Mouse (Mus musculus) embryonic facial prominence, embryonic 13.5 days (tissue): ENCODE results near the gene Bicral. TPM values are rescaled to one million over a fixed set of nuclear protein-coding genes. Genes with fewer than 3 reads are reported as not detected.
A peak's percentile ranks its signal among the peaks of the same experiment; 100 is the strongest.

Experiments used
- ATAC-seq: fragments of 200-750 bp; cut with Nextera tagmentation; 2 replicates; pipeline ENCODE4 v1.8.0; 2017; ENCODE audit warnings: low read depth; ENCODE audit not compliant: insufficient number of reproducible peaks, insufficient read depth, low FRiP score, low TSS enrichment
- H3K27ac ChIP-seq: fragments of 300-500 bp; sonication (generic); 2 replicates; pipeline ENCODE4 v1.5.1; 2015; ENCODE audit warnings: moderate library complexity, mild to moderate bottlenecking, inconsistent platforms
- H3K27me3 ChIP-seq: fragments of 300-500 bp; sonication (generic); 2 replicates; pipeline ENCODE4 v1.6.1; 2015; ENCODE audit warnings: mild to moderate bottlenecking, inconsistent platforms
- H3K36me3 ChIP-seq: fragments of 300-500 bp; sonication (generic); 2 replicates; pipeline ENCODE4 v1.6.1; 2015; ENCODE audit warnings: mild to moderate bottlenecking, inconsistent platforms
- H3K4me1 ChIP-seq: fragments of 300-500 bp; sonication (generic); 2 replicates; pipeline ENCODE4 v1.6.1; 2015; ENCODE audit warnings: inconsistent platforms
- H3K4me2 ChIP-seq: fragments of 300-500 bp; sonication (generic); 2 replicates; pipeline ENCODE4 v1.6.1; 2015; ENCODE audit warnings: moderate library complexity, mild to moderate bottlenecking, inconsistent platforms
- H3K4me3 ChIP-seq: fragments of 300-500 bp; sonication (generic); 2 replicates; pipeline ENCODE4 v1.5.1; 2015; ENCODE audit warnings: mild to moderate bottlenecking, inconsistent platforms
- H3K9ac ChIP-seq: fragments of 300-500 bp; sonication (generic); 2 replicates; pipeline ENCODE4 v1.6.1; 2015; ENCODE audit warnings: mild to moderate bottlenecking, inconsistent platforms
- H3K9me3 ChIP-seq: fragments of 300-500 bp; sonication (generic); 2 replicates; pipeline ENCODE4 v1.6.1; 2016; ENCODE audit warnings: inconsistent platforms
- WGBS: fragments of 180-500 bp; shearing (Covaris S2); methylation state at CpG from one replicate; pipeline ENCODE4 v1.1.7; 2015; ENCODE audit warnings: mixed read lengths; 5-methylcytosine and 5-hydroxymethylcytosine counted together
- polyA plus RNA-seq: library from polyadenylated mRNA; unstranded; fragments of >200 nt; fragmentation: Nextera tagmentation; extraction: Ambion mirVana; gene quantifications from 2 replicates; pipeline ENCODE4 v1.2.1, GENCODE M21; 2015

Gene Bicral
- polyA plus RNA-seq, 1 experiment from 2014 or later, result 4.4 TPM

DNA sequence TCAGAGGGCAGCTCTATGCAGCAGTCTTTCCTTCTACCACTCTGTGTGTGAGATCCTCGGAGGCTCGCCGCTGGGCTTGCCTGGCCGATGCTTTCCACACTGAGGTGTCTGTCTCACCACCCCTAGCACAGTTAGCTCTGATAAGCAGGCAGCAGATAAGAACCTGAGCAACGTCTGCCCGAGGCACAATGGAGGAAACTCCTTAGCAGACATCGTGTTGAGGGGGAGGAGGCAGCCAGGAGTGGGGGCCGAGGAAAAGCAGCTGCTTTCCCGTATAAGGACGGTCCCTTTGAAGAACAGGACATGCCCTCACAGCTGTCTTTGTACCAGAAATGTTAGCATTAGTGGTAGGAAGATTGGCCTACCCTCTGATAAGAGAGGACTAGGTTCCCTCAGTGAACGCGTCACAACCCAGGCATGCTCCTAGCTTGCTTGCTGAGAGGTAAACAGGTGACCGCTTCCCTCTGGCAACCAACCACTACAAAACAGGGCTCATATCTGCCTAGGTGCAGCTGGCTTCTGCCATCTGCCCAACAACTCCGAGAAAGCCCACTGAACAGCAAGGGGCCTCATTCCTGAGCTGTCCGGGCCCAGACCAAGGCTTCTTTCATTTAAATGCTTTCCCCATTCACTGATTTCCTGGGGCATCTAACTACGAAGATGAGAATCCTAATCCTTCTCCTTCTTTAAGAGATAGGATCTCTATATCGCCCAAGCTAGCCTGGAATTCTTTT lies 27.8 kb upstream of the Bicral start:
- H3K36me3 ChIP-seq, result no peaks in the 10 kb centered on the region
- H3K27ac ChIP-seq, result no peak overlapping the region; the same call in 1 of the 2 replicates
- WGBS, result 48% methylated on average over 17 of the region's 17 CpGs
- peaks cover 15% of the 10 kb centered on the region for H3K4me1 ChIP-seq
- peak overlapping the region; percentile 55; the same call in 1 of the 2 replicates for H3K9ac ChIP-seq
- ATAC-seq, result no peak
- H3K4me2 ChIP-seq, result no peak overlapping the region
- no peak overlapping the region for H3K4me3 ChIP-seq
- no peaks in the 10 kb centered on the region for H3K27me3 ChIP-seq
- no peaks in the 10 kb centered on the region for H3K9me3 ChIP-seq

GRCm38 (mm10) chr17:46885218-46885909 lies 27.1 kb upstream of the Bicral start:
- Histone ChIP-seq H3K36me3 (no peaks in the 10 kb centered on the region), H3K27me3 (no peaks in the 10 kb centered on the region), H3K27ac (no peak overlapping the region; the same call in 1 of the 2 replicates), H3K9ac (0 out of 2 replicates have a peak overlapping the region, but pooled peaks have one; percentile 55), H3K4me3 (no peak overlapping the region), H3K4me1 (peaks cover 15% of the 10 kb centered on the region), H3K9me3 (no peaks in the 10 kb centered on the region), H3K4me2 (no peak overlapping the region)
- WGBS, result 80% methylated on average over 11 of the region's 11 CpGs
- no peak for ATAC-seq

DNA sequence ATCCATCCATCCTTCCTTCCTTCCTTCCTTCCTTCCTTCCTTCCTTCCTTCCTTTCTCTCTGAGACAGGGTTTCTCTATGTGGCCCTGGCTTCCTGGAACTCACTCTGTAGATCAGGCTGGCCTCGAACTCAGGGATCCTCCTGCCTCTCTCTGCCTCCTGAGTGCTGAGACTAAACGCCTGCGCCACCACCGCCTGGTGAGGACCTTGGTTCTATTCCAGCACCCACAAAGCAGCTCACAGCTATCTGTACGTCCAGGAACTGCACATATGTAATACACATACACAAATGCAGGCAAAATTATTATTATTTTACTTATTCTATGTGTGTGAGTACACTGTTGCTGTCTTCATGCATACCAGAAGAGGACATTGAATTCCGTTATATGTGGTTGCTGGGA lies 26.5 kb upstream of the Bicral start:
- no peak overlapping the region for H3K4me2 ChIP-seq
- no peak overlapping the region for H3K4me3 ChIP-seq
- H3K4me1 ChIP-seq, result peaks cover 20% of the 10 kb centered on the region
- WGBS, result 92% methylated on average over 6 of the region's 6 CpGs
- H3K9me3 ChIP-seq, result no peaks in the 10 kb centered on the region
- H3K27me3 ChIP-seq, result no peaks in the 10 kb centered on the region
- no peak for ATAC-seq
- H3K27ac ChIP-seq, result no peak overlapping the region
- no peaks in the 10 kb centered on the region for H3K36me3 ChIP-seq
- H3K9ac ChIP-seq, result no peak overlapping the region

GRCm38 (mm10) chr17:46883107-46883506 lies 24.8 kb upstream of the Bicral start:
- Histone ChIP-seq H3K4me2 (no peak overlapping the region), H3K9ac (no peak overlapping the region), H3K4me1 (peaks cover 18% of the 10 kb centered on the region), H3K36me3 (no peaks in the 10 kb centered on the region), H3K9me3 (no peaks in the 10 kb centered on the region), H3K27ac (no peak overlapping the region), H3K4me3 (no peak overlapping the region), H3K27me3 (no peaks in the 10 kb centered on the region)
- 89% methylated on average over 9 of the region's 9 CpGs for WGBS
- ATAC-seq, result no peak

GRCm38 (mm10) chr17:46881728-46882127 lies 23.4 kb upstream of the Bicral start:
- H3K4me1 ChIP-seq, result peaks cover 20% of the 10 kb centered on the region
- H3K27ac ChIP-seq, result no peak overlapping the region
- no peak for ATAC-seq
- H3K4me2 ChIP-seq, result no peak overlapping the region
- H3K4me3 ChIP-seq, result no peak overlapping the region
- H3K9me3 ChIP-seq, result no peaks in the 10 kb centered on the region
- no peaks in the 10 kb centered on the region for H3K36me3 ChIP-seq
- H3K9ac ChIP-seq, result no peak overlapping the region
- H3K27me3 ChIP-seq, result no peaks in the 10 kb centered on the region
- WGBS, result 82% methylated on average over 6 of the region's 6 CpGs

GRCm38 (mm10) chr17:46880322-46880721 lies 22.0 kb upstream of the Bicral start:
- Histone ChIP-seq H3K27ac (no peak overlapping the region), H3K9me3 (no peaks in the 10 kb centered on the region)

GRCm38 (mm10) chr17:46879841-46880311 lies 21.6 kb upstream of the Bicral start:
- Histone ChIP-seq H3K36me3 (no peaks in the 10 kb centered on the region), H3K27ac (no peak overlapping the region), H3K9ac (no peak overlapping the region), H3K4me2 (no peak overlapping the region), H3K4me3 (no peak overlapping the region), H3K4me1 (peaks cover 17% of the 10 kb centered on the region), H3K9me3 (no peaks in the 10 kb centered on the region), H3K27me3 (no peaks in the 10 kb centered on the region)
- 34% methylated on average over 14 of the region's 14 CpGs for WGBS
- ATAC-seq, result no peak

More at GRCm38 (mm10) chr17:46880322-46880721, 22.0 kb upstream of the Bicral start:
- no peak overlapping the region for H3K4me3 ChIP-seq
- ATAC-seq, result no peak
- no peaks in the 10 kb centered on the region for H3K36me3 ChIP-seq
- peaks cover 17% of the 10 kb centered on the region for H3K4me1 ChIP-seq
- H3K9ac ChIP-seq, result no peak overlapping the region
- 64% methylated on average over 2 of the region's 2 CpGs for WGBS
- H3K4me2 ChIP-seq, result no peak overlapping the region
- no peaks in the 10 kb centered on the region for H3K27me3 ChIP-seq

DNA sequence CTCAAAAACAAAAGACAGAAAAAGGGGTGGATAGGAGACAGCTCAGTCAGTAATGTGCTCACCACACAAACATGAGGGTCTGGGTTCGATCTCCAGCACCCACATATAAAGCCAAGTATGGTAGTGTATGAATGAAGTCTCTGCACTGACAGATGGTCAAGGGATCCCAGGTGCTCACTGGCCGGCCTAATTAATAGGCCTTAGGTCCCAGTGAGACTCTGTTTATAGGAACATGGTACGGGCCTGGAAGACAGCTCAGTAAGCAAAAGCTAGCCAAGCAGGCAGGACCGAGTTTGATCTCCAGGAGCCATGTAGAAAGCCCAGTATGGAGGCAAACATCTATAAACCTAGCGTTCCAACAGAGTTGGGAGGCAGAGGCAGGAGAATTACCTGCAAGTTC lies 18.8 kb upstream of the Bicral start:
- Histone ChIP-seq H3K4me2 (no peak overlapping the region), H3K27me3 (no peaks in the 10 kb centered on the region), H3K9me3 (no peaks in the 10 kb centered on the region), H3K27ac (no peak overlapping the region), H3K36me3 (no peaks in the 10 kb centered on the region), H3K4me3 (no peak overlapping the region), H3K4me1 (peaks cover 24% of the 10 kb centered on the region), H3K9ac (no peak overlapping the region)
- 94% methylated on average over 5 of the region's 5 CpGs for WGBS
- no peak for ATAC-seq

- Histone ChIP-seq H3K9ac (no peak overlapping the region), H3K4me3 (no peak overlapping the region), H3K27me3 (no peaks in the 10 kb centered on the region), H3K4me2 (no peak overlapping the region), H3K36me3 (no peaks in the 10 kb centered on the region), H3K4me1 (peaks cover 24% of the 10 kb centered on the region), H3K27ac (no peak overlapping the region; the same call in 1 of the 2 replicates), H3K9me3 (no peaks in the 10 kb centered on the region)
- WGBS, result 52% methylated on average over 8 of the region's 8 CpGs
- no peak for ATAC-seq
Observed at GRCm38 (mm10) chr17:46876371-46876950, 18.2 kb upstream of the Bicral start.

DNA sequence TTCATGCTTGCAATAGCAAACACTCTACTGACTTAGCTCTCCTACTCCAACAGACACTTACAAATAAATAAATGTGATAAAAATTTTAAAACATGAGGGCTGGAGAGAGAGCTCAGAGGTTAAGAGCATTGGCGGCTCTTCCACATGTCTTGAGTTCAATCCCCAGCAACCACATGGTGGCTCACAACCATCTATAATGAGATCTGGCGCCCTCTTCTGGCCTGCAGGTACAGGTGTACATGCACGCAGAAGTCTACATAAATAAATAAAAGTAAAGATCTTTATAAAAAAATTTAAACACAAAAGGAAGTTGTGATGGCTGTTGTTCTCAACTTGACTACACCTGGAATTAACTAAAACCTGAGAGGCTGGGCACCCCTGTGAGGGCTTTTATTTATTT lies 17.3 kb upstream of the Bicral start:
- Histone ChIP-seq H3K36me3 (no peaks in the 10 kb centered on the region), H3K4me1 (peaks cover 24% of the 10 kb centered on the region), H3K4me2 (no peak overlapping the region), H3K27me3 (no peaks in the 10 kb centered on the region), H3K27ac (no peak overlapping the region), H3K9ac (no peak overlapping the region), H3K9me3 (no peaks in the 10 kb centered on the region), H3K4me3 (no peak overlapping the region)
- ATAC-seq, result no peak
- 73% methylated on average over 3 of the region's 3 CpGs for WGBS

DNA sequence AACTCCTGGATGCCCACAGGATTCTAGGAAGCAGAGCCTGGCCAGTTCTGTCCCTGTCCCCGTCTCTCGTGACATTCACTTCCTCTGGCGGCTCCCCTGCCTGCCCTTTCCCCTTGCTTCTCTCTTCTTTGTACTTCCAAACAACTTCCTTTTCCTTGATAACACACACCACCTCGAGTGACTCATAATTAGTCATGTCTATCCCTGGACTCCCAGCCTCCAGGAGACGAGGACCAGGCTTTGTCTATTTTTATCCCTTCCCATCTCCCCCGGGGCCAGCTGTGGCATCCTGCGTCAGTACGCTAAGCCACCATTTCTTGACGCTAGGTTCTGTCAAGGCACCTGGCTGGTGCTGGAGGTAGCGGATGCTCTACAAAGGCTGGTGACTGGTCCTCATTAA lies 15.9 kb upstream of the Bicral start:
- peaks cover 16% of the 10 kb centered on the region for H3K4me1 ChIP-seq
- H3K9ac ChIP-seq, result no peak overlapping the region
- no peak overlapping the region for H3K4me3 ChIP-seq
- no peaks in the 10 kb centered on the region for H3K27me3 ChIP-seq
- WGBS, result 38% methylated on average over 10 of the region's 10 CpGs
- no peaks in the 10 kb centered on the region for H3K9me3 ChIP-seq
- H3K27ac ChIP-seq, result no peak overlapping the region
- H3K4me2 ChIP-seq, result no peak overlapping the region
- no peak for ATAC-seq
- no peaks in the 10 kb centered on the region for H3K36me3 ChIP-seq
